Mouse (Mus musculus) WW6 (cell line): ENCODE measurements around the gene Trappc5.

Source experiments
- DNase-seq: peaks from one replicate; pipeline ENCODE4 v3.0.0-alpha.2; 2013; ENCODE audit warnings: low read depth, low spot score

The Trappc5 gene

DNA sequence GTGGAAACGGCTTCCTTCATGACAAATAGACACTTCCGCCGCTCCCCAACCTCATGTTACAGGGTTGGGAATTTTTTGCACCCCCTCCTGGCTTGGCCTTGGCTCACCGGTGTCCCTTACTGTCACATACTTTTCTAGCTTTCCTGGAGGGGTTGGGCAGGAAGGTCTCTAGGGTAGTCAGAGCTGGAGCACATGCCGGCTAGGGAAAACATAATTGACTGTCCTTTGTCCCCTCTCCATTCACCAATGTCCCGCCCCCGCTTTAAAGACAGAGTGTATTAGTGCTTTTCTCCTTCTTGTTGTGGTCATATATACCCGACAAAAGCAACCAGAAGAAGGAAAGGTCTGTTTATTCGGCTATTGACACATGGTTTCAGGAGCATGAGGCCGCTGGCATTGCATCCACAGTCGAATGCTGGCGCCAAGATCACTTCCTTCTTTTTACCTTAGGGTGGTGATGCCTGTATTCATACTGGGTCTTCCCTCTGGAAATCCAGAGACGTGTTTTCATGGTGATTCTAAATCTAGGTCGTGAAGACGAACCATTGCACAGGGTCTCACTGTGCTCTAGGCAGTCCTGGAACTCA, 987 bp downstream of the Trappc5 start:
- no peak for DNase-seq

DNA sequence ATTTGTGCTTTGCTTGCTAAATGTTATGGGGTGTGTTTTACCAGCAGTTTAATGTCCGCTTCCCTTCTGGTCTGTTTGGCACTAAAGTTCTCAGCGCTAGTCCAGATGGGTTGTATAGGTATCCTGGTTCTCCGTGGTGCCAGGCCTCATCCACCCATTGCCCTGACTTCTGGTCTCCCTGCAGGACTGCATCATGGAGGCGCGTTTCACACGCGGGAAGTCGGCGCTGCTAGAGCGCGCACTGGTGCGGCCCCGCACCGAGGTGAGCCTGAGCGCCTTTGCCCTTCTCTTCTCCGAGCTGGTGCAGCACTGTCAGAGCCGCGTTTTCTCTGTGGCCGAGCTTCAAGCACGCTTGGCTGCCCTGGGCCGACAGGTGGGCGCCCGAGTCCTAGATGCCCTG, 2.7 kb downstream of the Trappc5 start:
- no peak for DNase-seq

DNA sequence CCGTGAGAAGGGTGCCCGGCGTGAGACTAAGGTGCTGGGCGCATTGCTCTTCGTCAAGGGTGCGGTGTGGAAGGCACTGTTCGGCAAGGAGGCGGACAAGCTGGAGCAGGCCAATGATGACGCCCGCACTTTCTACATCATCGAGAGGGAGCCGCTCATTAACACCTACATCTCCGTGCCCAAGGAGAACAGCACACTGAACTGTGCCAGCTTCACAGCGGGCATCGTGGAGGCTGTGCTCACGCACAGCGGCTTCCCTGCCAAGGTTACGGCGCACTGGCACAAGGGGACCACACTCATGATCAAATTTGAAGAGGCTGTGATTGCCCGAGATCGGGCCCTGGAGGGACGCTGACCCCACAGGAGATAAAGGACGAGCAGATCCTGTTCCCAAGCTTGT, 3.1 kb downstream of the Trappc5 start:
- DNase-seq, result no peak

DNA sequence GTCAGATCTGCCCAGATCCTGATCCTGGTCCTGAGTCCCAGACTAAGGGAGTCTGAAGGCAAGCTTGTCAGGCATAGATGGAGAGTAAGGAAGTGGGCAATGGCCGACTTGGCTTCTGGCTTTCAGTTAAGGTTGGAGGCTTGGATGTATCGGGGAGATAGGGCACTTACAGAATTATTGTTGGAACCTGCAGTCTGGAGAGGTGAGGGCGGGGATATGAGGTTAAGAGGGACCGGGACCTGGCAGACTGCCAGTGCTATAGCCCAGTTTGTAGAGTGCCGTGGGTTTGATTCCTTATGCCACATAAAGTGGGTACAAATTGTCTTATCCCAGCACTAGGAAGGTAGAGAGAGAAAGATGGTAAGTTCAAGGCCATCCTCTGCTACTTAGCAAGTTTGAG, 3.6 kb downstream of the Trappc5 start:
- DNase-seq, result no peak

DNA sequence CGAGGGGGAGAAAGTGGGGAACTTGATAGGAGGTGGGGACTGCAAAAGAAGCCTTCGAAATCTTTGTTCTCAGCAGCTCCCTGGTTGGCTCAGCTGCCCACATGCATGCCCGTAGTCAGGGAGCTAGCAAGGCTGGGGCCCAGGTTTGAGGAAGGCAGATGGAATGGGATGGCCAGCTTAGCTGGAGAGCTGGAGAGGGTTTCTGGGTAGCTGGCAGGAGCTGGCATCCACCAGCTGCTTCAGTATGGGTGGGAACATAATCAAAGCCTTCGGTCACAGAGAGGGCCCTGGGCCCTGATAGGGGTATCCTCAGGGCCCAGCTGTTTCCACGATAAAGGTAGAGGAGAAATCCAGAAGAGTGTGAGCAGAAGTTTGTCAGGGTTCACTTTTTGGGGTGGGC, 6.3 kb downstream of the Trappc5 start:
- DNase-seq, result no peak

DNA sequence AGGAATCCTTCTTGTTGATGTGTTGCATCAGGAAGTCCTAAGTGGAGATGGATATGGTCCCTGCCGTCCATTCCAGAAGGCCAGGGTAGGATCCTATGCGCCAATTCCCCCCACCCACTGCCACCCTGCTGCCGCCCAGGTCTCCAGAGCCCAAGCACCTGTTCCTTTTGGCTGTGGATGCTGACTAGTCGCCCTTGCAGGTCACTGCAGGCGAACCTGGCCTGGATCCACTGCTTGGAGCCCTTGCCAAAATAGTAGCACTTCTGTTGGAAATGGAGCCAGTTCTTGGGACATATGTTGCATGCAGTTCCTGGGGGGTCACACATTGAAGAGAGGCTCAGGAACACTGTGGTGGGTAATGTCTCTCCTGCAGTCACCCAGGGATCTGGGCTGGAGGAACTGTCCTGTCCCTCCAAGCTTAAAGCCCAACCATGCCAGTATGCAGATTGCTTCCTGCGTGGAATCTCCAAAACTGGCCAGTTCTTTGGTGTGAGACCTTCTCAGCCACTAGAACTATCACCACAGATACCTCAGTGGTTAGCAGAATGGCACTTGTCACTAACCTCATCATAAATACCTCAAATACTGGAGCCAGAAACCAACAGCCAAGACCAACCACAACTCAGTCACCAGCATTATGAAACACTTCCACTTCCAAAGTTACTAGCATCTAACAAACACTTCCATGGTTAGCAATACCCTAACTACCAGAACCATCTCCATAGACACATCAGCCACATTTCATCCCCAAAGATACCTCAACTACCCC, 7.5 kb downstream of the Trappc5 start:
- DNase-seq, result no peak

DNA sequence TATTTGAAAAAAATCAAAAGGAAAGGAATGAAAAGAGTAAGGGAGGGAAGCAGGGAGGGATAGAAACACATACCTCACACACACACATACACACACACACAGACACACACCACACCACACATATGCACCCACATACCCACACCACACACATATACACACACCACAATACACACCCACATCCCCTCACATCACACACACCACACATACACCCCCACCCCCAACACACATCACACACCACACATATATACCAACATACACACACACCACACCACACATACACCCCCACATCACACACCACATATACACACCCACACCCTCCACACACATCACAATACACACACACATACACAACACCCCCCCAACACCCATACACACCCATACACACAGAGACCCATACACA, 8.4 kb downstream of the Trappc5 start:
- DNase-seq, result no peak

DNA sequence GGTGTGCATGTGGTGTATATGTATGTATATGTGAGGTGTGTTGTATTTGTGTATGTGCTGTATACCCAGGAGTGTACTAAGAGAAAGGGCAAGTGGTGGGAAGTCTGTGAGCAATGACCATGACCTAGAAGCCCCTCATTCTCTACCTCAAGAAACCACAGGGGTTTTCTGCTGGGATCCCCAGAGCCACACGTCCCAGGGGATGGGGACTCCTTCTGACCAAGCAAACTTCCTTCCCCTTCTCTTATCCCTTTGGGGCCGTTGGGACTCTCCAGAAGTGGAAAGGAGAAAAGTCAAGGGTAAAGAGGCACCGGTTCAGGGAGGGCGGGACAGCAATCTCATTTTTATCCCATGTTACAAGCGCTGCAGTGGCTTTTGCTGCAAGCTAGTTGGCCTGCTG, 9.3 kb downstream of the Trappc5 start:
- no peak for DNase-seq

DNA sequence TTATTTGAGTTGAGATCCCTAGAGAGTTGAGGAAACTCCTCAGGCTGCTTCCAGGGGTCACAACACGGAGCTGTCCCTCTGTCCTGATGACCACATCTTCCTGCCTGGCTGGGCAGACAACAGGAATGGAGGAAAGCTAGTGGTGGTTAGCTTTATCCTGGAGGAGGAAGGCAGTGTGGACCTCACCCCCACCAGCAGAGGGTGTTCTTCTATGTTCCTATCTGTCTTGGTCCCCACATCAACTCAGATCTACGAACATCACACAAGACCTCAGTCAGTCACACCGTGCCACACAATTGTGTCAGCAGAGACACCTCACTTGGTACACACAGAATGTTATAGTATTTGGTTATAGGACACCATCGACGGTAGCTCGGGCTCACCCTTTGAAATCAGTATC, 11.4 kb downstream of the Trappc5 start:
- DNase-seq, result no peak

DNA sequence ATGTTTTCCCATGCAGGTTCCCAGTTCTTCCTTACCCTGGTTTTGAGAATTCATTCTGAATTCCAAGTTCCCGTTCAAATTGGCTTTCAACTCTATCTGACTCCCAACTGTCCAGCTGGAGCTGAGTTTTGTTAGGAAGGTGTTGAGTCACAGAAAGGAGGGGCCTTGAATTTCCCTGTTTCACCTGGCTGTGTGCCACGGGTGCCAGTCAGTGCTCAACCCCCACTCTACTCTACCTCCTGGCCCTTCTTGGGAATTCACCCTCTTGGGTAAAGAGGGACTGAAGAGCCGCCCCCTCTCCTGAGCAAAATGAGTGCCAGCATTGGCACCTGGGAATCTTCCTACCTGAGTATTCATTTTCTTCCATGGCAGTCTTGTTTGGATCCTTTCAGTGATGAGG, 14.7 kb downstream of the Trappc5 start:
- no peak for DNase-seq

DNA sequence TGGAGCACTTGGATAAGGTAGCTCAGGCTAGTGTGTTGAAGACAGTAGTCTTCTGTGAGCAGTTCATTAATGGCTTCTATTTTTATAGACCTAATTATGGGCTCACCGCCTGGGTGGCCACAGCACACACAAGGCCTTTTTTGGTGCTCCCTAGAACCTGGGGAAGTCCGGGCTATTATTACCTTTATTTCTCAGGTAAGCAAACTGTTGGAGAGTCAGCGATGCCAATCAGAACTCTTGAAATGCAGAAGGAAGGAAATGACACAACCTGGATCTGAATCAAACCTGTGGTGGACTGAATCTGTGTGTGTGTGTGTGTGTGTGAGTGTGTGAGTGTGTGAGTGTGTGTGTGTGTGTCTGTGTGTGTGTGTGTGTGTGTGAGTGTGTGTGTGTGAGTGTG, 18.0 kb downstream of the Trappc5 start, which contains the start of gene Fcer2a:
Fcer2a (minus strand) TSS at position 55 of the 400 bp plus-strand sequence.
- no peak for DNase-seq

DNA sequence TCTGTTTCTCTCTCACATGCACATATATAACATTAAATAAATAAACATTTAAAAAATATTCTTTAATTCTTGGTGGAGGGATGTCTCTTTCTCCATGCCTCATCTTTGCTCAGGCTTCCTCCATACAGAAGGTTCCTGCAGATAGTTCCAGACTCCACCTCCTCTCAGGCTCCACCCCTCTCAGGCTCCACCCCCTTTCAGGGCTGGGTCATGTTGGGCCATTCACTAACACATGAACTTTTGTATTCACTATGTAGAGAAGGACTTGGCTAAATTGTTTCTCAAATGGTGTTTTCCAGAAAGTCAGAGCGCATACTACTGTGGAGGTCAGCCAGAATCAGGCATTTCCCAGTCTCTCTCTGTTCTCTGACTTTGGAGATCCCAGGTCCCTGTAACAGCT, 25.4 kb downstream of the Trappc5 start:
- DNase-seq, result no peak

DNA sequence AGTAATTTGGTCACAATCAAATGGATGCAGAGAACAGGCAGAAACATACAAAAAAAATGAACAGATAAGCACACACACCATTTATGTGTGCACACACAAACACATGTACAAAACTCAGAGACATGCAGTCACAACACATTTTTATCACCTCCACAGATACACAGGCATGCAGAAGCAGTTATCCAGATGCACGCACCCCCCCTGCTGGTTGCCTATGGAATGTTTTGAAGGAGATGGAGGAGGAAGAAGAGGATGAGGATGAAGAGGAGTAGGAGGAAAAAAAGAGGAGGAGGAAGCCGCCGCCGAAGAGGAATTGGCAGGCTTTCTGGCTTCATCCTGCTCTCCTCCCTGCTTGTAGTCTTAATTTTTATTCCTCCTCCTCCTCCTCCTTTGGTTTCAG, 29.6 kb downstream of the Trappc5 start:
- no peak for DNase-seq

DNA sequence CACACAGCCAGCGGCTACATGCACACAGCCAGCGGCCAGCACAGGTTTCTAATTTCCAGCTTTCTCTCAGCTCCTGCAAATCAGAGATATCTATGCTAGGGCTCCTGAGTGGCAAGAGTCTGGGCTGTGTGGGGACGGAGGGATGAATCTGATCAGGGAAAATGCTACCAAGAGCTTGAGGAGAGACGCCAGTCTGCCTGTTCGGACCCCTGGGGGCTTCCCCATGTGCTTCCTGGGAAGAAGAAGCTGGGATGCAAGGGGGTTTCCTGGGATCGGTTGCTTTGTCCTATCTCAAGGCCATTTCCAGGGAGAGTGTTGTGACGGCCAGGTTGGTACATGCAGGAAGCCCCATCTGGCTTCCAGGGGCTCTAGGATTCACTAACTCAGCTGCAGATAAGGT, 31.5 kb downstream of the Trappc5 start:
- DNase-seq, result no peak

DNA sequence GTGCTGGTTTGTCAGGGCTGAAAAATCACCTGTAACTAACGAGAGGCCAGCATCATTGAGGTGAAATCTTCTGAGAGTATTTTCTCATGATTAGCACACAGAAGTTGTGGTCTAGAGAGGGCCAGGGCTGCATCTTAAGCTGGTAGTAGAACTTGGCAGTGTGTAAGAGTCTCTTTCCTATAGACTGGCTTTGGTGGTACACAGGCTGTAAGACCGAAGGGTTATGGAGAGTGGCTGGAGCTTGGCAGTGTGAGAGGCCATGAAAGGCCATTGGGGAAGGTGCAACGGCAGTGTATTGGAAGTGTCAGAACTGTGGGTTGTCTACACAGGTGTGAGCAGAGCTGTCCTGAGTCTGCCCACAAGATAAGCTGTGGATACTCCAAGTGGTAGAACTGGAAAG, 34.2 kb downstream of the Trappc5 start:
- DNase-seq, result no peak

DNA sequence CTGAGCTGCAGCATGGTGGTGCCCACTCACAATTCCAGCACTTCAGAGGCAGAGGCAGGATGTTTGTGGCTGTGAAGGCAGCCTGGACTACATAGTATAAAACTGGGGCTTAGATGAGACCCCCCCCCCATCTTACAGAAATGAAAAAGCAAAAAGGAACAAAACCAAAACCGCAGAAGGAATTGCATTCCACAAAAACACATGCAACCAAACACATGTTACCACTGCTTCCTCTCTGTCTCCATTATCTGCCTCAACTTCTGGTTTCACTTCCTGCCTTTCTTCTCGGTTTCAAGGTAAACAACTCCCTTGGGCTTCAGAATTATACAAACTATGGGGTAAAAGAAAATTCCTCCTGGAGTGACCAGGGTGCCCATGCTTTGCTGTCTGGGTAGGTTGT, 35.5 kb downstream of the Trappc5 start:
- DNase-seq, result no peak

DNA sequence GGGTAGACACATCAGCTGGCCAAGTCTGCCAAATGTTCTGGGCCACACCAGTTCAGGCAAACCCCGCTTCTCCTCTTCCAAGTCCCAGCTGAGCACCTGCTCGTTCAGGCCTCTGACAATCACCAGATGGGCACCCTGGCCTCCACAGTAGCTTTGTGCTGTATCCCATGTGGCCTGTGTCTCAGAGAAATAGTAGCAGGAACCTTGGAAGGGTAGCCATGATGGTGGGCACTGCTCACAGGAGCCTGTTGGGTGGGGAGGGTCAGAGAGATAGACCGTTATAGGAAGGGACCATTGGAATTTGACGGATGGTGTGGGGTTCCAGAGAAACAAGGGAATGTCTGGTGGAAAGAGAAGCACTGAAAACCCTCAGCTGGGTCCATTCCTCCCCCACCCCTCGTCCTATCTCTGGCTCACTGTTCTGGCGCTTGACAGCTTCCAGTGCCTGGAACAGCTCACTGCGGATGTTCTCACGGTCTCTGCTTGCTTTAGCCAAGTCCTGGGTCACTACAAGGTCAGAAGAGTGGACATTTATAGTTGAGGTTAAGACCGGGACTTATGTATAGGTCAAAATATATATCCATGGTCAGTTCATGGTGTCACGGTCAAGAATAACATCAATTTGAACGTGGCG, 41.3 kb downstream of the Trappc5 start:
- DNase-seq, result no peak

DNA sequence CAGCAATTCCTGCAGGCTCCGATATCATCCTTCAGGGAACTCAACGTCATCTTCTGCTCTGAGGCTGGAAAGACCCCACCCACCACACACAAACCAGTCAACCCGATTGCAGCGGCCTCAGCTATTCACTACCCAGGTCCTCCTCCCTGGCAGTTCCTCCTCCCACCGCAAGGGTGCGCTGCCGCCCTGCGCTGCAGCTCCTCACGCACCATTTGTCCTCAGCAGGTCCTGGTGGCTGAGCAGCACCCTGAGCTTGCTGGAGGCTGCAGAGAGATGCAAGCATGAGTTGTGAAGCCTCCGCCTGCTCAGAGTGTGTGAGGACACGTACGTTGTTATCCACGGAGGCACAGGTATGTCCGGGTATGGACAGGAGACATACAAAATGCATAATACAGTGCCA, 42.5 kb downstream of the Trappc5 start:
- peak; percentile 82 for DNase-seq

DNA sequence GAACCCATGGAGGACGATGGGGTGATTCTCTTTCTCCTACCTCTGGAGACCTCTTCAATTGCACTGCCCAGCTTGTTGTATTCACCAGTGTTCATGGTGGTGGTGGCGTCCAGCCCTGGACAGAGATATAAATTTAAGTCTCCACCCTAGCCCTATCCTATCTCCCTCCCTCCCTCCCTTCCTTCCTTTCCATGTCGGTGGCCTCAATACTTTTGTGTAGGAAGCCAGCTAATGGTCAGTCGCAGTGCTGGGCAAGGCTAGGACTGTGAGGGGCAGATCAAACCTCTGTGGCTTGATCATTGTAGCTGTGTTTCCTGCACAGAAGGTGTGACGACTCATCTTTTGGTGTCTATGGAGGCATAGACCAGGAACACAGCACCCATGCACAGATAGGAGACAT, 44.5 kb downstream of the Trappc5 start, which contains the start of gene Clec4g:
Clec4g (minus strand) TSS at position 101 of the 400 bp plus-strand sequence.
- no peak for DNase-seq

DNA sequence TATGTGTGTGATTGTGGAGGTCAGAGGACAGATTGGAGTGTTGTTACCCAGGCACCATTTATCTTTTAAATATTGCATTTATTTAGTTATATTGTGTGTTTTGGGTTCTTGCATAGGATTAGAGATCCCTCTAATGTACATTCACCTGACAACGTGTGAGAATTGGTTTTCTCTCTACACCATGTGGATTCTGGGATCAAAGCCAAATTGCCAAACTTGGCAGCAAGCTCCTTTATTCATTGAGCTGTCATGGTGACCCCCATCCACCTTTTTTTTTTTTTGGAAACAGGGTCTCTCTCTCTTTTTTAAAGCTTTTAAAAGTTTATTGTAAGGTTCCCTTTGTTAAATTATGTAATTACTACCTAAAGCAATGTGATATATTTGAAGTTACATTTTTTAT, 44.9 kb downstream of the Trappc5 start:
- DNase-seq, result no peak
